In the genomic region with DNA sequence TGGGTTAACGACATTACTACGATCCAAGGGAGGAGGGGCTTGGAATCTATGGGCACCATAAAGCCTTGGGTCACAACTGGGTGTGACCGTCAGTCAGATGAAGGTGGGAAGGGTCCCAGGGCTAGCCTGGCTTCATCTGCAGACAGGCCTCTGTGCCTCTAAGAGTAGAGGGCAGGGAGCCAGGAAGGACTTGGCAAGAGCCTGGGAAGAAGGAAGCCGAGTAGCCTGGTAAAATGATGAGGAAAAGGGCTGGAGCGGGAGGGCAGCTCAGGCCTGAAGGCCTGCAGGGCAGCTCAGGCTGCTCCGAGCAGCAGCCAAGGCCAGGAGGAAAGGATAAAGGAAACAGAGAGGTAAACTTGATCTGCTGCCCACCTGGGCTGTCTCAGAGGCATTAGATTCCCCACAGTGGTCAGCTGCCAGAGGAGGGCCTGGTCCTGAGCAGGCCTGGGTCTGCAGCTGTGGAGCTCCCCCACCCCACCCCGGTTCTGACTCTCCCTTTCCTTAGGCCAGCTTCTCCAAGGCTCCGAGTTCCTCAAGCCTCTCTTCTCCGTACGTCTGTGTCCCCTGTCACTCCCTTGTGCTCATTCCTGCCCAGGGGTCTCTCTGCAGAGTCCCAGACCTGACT, we compare ENCODE assay signal across 9 mouse cellular contexts. TPM values are rescaled to one million over a fixed set of nuclear protein-coding genes. Genes with fewer than 3 reads are reported as not detected.
DNase-seq lines count a peak whose midpoint lies in the region; ATAC-seq lines count a peak whose summit lies in the region.
"Had no signal": no experiment of that assay in that cellular context is flagged by ENCODE, and none has a peak within 500 bp of the region (broad histone marks: within the 10 kb centered on the region; RNA-seq: fewer than 3 reads in every experiment).

No protein-coding gene starts in this region.

- peaks cover 16% of the 10 kb centered on the region for H3K4me1 ChIP-seq in midbrain, embryonic 13.5 days (replicated peaks)
- no peaks in the 10 kb centered on the region for H3K4me1 ChIP-seq in midbrain, embryonic 11.5 days (ENCODE audit: control insufficient read depth, insufficient read depth, low read length)
- peaks cover 12% of the 10 kb centered on the region for H3K4me1 ChIP-seq in embryonic facial prominence, embryonic 10.5 days
- H3K4me1 ChIP-seq in heart, embryonic 11.5 days (ENCODE audit: control insufficient read depth, insufficient read depth, low read length): peaks cover 10% of the 10 kb centered on the region; the same call in 1 of the 2 replicates
- H3K4me1 ChIP-seq in limb, embryonic 11.5 days (ENCODE audit: control insufficient read depth, insufficient read depth, low read length): peaks cover 13% of the 10 kb centered on the region
- H3K4me1 ChIP-seq: liver, embryonic 13.5 days had no signal

- H3K4me2 ChIP-seq in midbrain, embryonic 13.5 days (replicated peaks): no peak overlapping the region
- no peak overlapping the region for H3K4me2 ChIP-seq in midbrain, embryonic 11.5 days
- no peak overlapping the region for H3K4me2 ChIP-seq in heart, embryonic 11.5 days
- H3K4me2 ChIP-seq in limb, embryonic 11.5 days (ENCODE audit: low read depth, severe bottlenecking): no peak overlapping the region
- H3K4me2 ChIP-seq: liver, embryonic 13.5 days had no signal

- H3K36me3 ChIP-seq in midbrain, embryonic 13.5 days: no peaks in the 10 kb centered on the region
- H3K36me3 ChIP-seq in midbrain, embryonic 11.5 days (ENCODE audit: control insufficient read depth, insufficient read depth, low read length): no peaks in the 10 kb centered on the region
- no peaks in the 10 kb centered on the region for H3K36me3 ChIP-seq in embryonic facial prominence, embryonic 10.5 days (replicated peaks)
- H3K36me3 ChIP-seq in heart, embryonic 11.5 days (ENCODE audit: control insufficient read depth, insufficient read depth, low read length): no peaks in the 10 kb centered on the region
- H3K36me3 ChIP-seq in limb, embryonic 11.5 days (ENCODE audit: control insufficient read depth, insufficient read depth, low read length): no peaks in the 10 kb centered on the region
- H3K36me3 ChIP-seq: liver, embryonic 13.5 days had no signal

- H3K9ac ChIP-seq in midbrain, embryonic 13.5 days (replicated peaks): no peak overlapping the region
- no peak overlapping the region for H3K9ac ChIP-seq in midbrain, embryonic 11.5 days (ENCODE audit: low read length)
- H3K9ac ChIP-seq in heart, embryonic 11.5 days (ENCODE audit: low read depth, low read length): 0 out of 2 replicates have a peak overlapping the region, but pooled peaks have one; percentile 3
- no peak overlapping the region for H3K9ac ChIP-seq in limb, embryonic 11.5 days (ENCODE audit: low read length)
- H3K9ac ChIP-seq: liver, embryonic 13.5 days had no signal

- no peak overlapping the region for H3K4me3 ChIP-seq in midbrain, embryonic 13.5 days (replicated peaks)
- no peak overlapping the region for H3K4me3 ChIP-seq in midbrain, embryonic 11.5 days (ENCODE audit: low read depth, low read length)
- no peak overlapping the region for H3K4me3 ChIP-seq in embryonic facial prominence, embryonic 10.5 days
- H3K4me3 ChIP-seq in heart, embryonic 11.5 days (ENCODE audit: low read depth, low read length): no peak overlapping the region
- no peak overlapping the region for H3K4me3 ChIP-seq in limb, embryonic 11.5 days (ENCODE audit: low read depth, low read length)
- H3K4me3 ChIP-seq: liver, embryonic 13.5 days had no signal

- peak; percentile 30; the same call in 1 of the 2 replicates for ATAC-seq in midbrain, embryonic 13.5 days
- ATAC-seq in midbrain, embryonic 11.5 days (ENCODE audit: low FRiP score): no peak
- ATAC-seq in heart, embryonic 11.5 days (replicated peaks; ENCODE audit: insufficient number of reproducible peaks, low FRiP score, low TSS enrichment): 0 out of 2 replicates have a peak, but pooled peaks have one; percentile 46
- ATAC-seq in limb, embryonic 11.5 days (ENCODE audit: insufficient number of reproducible peaks, low FRiP score, low TSS enrichment, low read depth): no peak; the same call in 1 of the 2 replicates

- WGBS in midbrain, embryonic 13.5 days: 58% methylated on average over 10 of the region's 10 CpGs
- WGBS in midbrain, embryonic 11.5 days: 56% methylated on average over 10 of the region's 10 CpGs
- 55% methylated on average over 10 of the region's 10 CpGs for WGBS in embryonic facial prominence, embryonic 10.5 days
- WGBS in heart, embryonic 11.5 days (ENCODE audit: insufficient replicate concordance): 48% methylated on average over 10 of the region's 10 CpGs
- WGBS in limb, embryonic 11.5 days: 29% methylated on average over 10 of the region's 10 CpGs

- H3K27ac ChIP-seq in midbrain, embryonic 13.5 days: no peak overlapping the region
- no peak overlapping the region for H3K27ac ChIP-seq in midbrain, embryonic 11.5 days (ENCODE audit: low read depth, low read length)
- peak overlapping the region; percentile 25 for H3K27ac ChIP-seq in embryonic facial prominence, embryonic 10.5 days (replicated peaks)
- no peak overlapping the region for H3K27ac ChIP-seq in heart, embryonic 11.5 days (ENCODE audit: low read depth, low read length)
- peak overlapping the region; percentile 39; the same call in 1 of the 2 replicates for H3K27ac ChIP-seq in limb, embryonic 11.5 days (replicated peaks; ENCODE audit: low read depth, low read length)
- H3K27ac ChIP-seq: liver, embryonic 13.5 days had no signal

- no peaks in the 10 kb centered on the region for H3K27me3 ChIP-seq in midbrain, embryonic 13.5 days
- H3K27me3 ChIP-seq in midbrain, embryonic 11.5 days (ENCODE audit: control insufficient read depth, insufficient read depth, low read length): no peaks in the 10 kb centered on the region
- H3K27me3 ChIP-seq in embryonic facial prominence, embryonic 10.5 days (replicated peaks; ENCODE audit: low read depth, poor library complexity, severe bottlenecking): 0 out of 2 replicates have a peak, but pooled peaks cover 5% of the 10 kb centered on the region
- no peaks in the 10 kb centered on the region for H3K27me3 ChIP-seq in heart, embryonic 11.5 days (ENCODE audit: control insufficient read depth, insufficient read depth, low read length)
- H3K27me3 ChIP-seq in limb, embryonic 11.5 days (ENCODE audit: control insufficient read depth, insufficient read depth, low read length): no peaks in the 10 kb centered on the region
- H3K27me3 ChIP-seq: liver, embryonic 13.5 days had no signal

- no peaks in the 10 kb centered on the region for H3K9me3 ChIP-seq in midbrain, embryonic 13.5 days
- no peaks in the 10 kb centered on the region for H3K9me3 ChIP-seq in midbrain, embryonic 11.5 days (ENCODE audit: control insufficient read depth, low read length)
- H3K9me3 ChIP-seq in embryonic facial prominence, embryonic 10.5 days: no peaks in the 10 kb centered on the region
- H3K9me3 ChIP-seq in heart, embryonic 11.5 days (replicated peaks; ENCODE audit: control insufficient read depth, low read length): no peaks in the 10 kb centered on the region
- H3K9me3 ChIP-seq in limb, embryonic 11.5 days (ENCODE audit: control insufficient read depth, low read length): no peaks in the 10 kb centered on the region
- H3K9me3 ChIP-seq: liver, embryonic 13.5 days had no signal

- no peak for DNase-seq in midbrain, embryonic 11.5 days (ENCODE audit: low spot score, missing footprints)
- no peak for DNase-seq in embryonic facial prominence, embryonic 10.5 days (ENCODE audit: low spot score)
- DNase-seq in limb, embryonic 11.5 days (ENCODE audit: low spot score): peak; percentile 28
- DNase-seq in spleen, adult 18-20 months: no peak
- no peak for DNase-seq in c-Kit-positive CD71-positive TER-119-positive erythroid progenitor cells, embryonic 14.5 days (ENCODE audit: low spot score)
- DNase-seq in Muller cell, postnatal 12 days (ENCODE audit: inconsistent ontology term): no peak
- DNase-seq: liver, embryonic 13.5 days had no signal

RNA-seq across cellular contexts. Expression of gene Crb2, which starts 27.5 kb away (rescaled TPM):
- polyA plus RNA-seq in midbrain, embryonic 13.5 days (2015; fragmentation: Nextera tagmentation; extraction: Ambion mirVana): 8.5 and 10.3 TPM in 2 replicates
- polyA plus RNA-seq in midbrain, embryonic 11.5 days (2014; fragmentation: Nextera tagmentation; extraction: Ambion mirVana): 10.9 and 14.6 TPM in 2 replicates
- polyA plus RNA-seq in embryonic facial prominence, embryonic 10.5 days (2016; fragmentation: Nextera tagmentation; extraction: Ambion mirVana): 7.3 and 11.9 TPM in 2 replicates
- 6.1 and 6.5 TPM in 2 replicates for polyA plus RNA-seq in heart, embryonic 11.5 days (2014; fragmentation: Nextera tagmentation; extraction: Ambion mirVana)
- polyA plus RNA-seq in limb, embryonic 11.5 days (2014; fragmentation: Nextera tagmentation; extraction: Ambion mirVana): 0.80 and 0.82 TPM in 2 replicates

RNA-seq across cellular contexts. Expression of gene Strbp, which starts 44.9 kb away (rescaled TPM):
- 118 and 123 TPM in 2 replicates for polyA plus RNA-seq in midbrain, embryonic 13.5 days (2015; fragmentation: Nextera tagmentation; extraction: Ambion mirVana)
- 105 TPM in 2 replicates for polyA plus RNA-seq in midbrain, embryonic 11.5 days (2014; fragmentation: Nextera tagmentation; extraction: Ambion mirVana)
- polyA plus RNA-seq in embryonic facial prominence, embryonic 10.5 days (2016; fragmentation: Nextera tagmentation; extraction: Ambion mirVana): 49.2 and 50.4 TPM in 2 replicates
- 29.2 and 32.4 TPM in 2 replicates for polyA plus RNA-seq in heart, embryonic 11.5 days (2014; fragmentation: Nextera tagmentation; extraction: Ambion mirVana)
- polyA plus RNA-seq in limb, embryonic 11.5 days (2014; fragmentation: Nextera tagmentation; extraction: Ambion mirVana): 60.2 and 63.2 TPM in 2 replicates

Comparison
In these comparisons a context has a peak if more than half of its experiments do, and no peak if none do; other contexts are left out.
1. ATAC-seq: peak in midbrain, embryonic 13.5 days (single experiment) and heart, embryonic 11.5 days (single experiment); none in midbrain, embryonic 11.5 days (single experiment) and limb, embryonic 11.5 days (single experiment).
2. H3K27ac ChIP-seq: peak in embryonic facial prominence, embryonic 10.5 days (single experiment) and limb, embryonic 11.5 days (single experiment); none in midbrain, embryonic 13.5 days (single experiment), midbrain, embryonic 11.5 days (single experiment) and heart, embryonic 11.5 days (single experiment).